8 mouse cellular contexts compared by ENCODE assay signal in genomic region chr11:88137814-88138425, GRCm38 (mm10). TPM values are rescaled to one million over a fixed set of nuclear protein-coding genes. Genes with fewer than 3 reads are reported as not detected.
DNase-seq lines count a peak whose midpoint lies in the region; ATAC-seq lines count a peak whose summit lies in the region.
"Had no signal": no experiment of that assay in that cellular context is flagged by ENCODE, and none has a peak within 500 bp of the region (broad histone marks: within the 10 kb centered on the region; RNA-seq: fewer than 3 reads in every experiment).

No protein-coding gene starts in this region.

- H3K9me3 ChIP-seq in neural tube, embryonic 11.5 days (ENCODE audit: control insufficient read depth, low read length) = no peaks in the 10 kb centered on the region
- no peaks in the 10 kb centered on the region for H3K9me3 ChIP-seq in hindbrain, embryonic 15.5 days
- H3K9me3 ChIP-seq in midbrain, embryonic 11.5 days (ENCODE audit: control insufficient read depth, low read length) = no peaks in the 10 kb centered on the region
- H3K9me3 ChIP-seq: stomach, embryonic 15.5 days had no signal

- no peak for ATAC-seq in neural tube, embryonic 11.5 days (ENCODE audit: insufficient read depth, low FRiP score, low TSS enrichment)
- no peak for ATAC-seq in hindbrain, embryonic 15.5 days (ENCODE audit: low FRiP score, low read depth)
- no peak for ATAC-seq in midbrain, embryonic 11.5 days (ENCODE audit: low FRiP score)

- no peaks in the 10 kb centered on the region for H3K36me3 ChIP-seq in neural tube, embryonic 11.5 days (ENCODE audit: control insufficient read depth, insufficient read depth, low read length)
- H3K36me3 ChIP-seq in hindbrain, embryonic 15.5 days = no peaks in the 10 kb centered on the region
- no peaks in the 10 kb centered on the region; the same call in 1 of the 2 replicates for H3K36me3 ChIP-seq in midbrain, embryonic 11.5 days (ENCODE audit: control insufficient read depth, insufficient read depth, low read length)
- H3K36me3 ChIP-seq: stomach, embryonic 15.5 days had no signal

- 67% methylated on average over 12 of the region's 12 CpGs for WGBS in neural tube, embryonic 11.5 days
- 55% methylated on average over 12 of the region's 12 CpGs for WGBS in hindbrain, embryonic 15.5 days
- 53% methylated on average over 12 of the region's 12 CpGs for WGBS in midbrain, embryonic 11.5 days

- H3K9ac ChIP-seq in neural tube, embryonic 11.5 days (ENCODE audit: low read length) = no peak overlapping the region; the same call in 1 of the 2 replicates
- no peak overlapping the region for H3K9ac ChIP-seq in hindbrain, embryonic 15.5 days
- H3K9ac ChIP-seq in midbrain, embryonic 11.5 days (ENCODE audit: low read length) = peak overlapping the region; percentile 47
- H3K9ac ChIP-seq: stomach, embryonic 15.5 days had no signal

- no peak overlapping the region for H3K4me2 ChIP-seq in neural tube, embryonic 11.5 days (ENCODE audit: low read depth)
- H3K4me2 ChIP-seq in hindbrain, embryonic 15.5 days = no peak overlapping the region
- peak overlapping the region; percentile 41 for H3K4me2 ChIP-seq in midbrain, embryonic 11.5 days
- H3K4me2 ChIP-seq: stomach, embryonic 15.5 days had no signal

- H3K27ac ChIP-seq in neural tube, embryonic 11.5 days (ENCODE audit: low read depth, low read length) = peak overlapping the region; percentile 89; the same call in 1 of the 2 replicates
- peak overlapping the region; percentile 84 for H3K27ac ChIP-seq in hindbrain, embryonic 15.5 days (replicated peaks)
- H3K27ac ChIP-seq in midbrain, embryonic 11.5 days (ENCODE audit: low read depth, low read length) = peak overlapping the region; percentile 95

- H3K4me3 ChIP-seq in neural tube, embryonic 11.5 days (ENCODE audit: low read depth, low read length) = no peak overlapping the region
- no peak overlapping the region for H3K4me3 ChIP-seq in hindbrain, embryonic 15.5 days
- H3K4me3 ChIP-seq in midbrain, embryonic 11.5 days (ENCODE audit: low read depth, low read length) = no peak overlapping the region
- H3K4me3 ChIP-seq: stomach, embryonic 15.5 days had no signal

- DNase-seq in neural tube, embryonic 11.5 days (ENCODE audit: low spot score) = no peak
- no peak for DNase-seq in neural tube, embryonic 10.5 days (ENCODE audit: extremely low spot score, low spot score)
- DNase-seq in midbrain, embryonic 11.5 days (ENCODE audit: low spot score, missing footprints) = peak; percentile 86
- no peak for DNase-seq in right cerebral cortex, postnatal 36 days (ENCODE audit: low spot score in 2 of 2)
- DNase-seq in left cerebral cortex, adult 9 months (ENCODE audit: low spot score in 2 of 2) = no peak
- no peak for DNase-seq in spleen, postnatal 14 days (ENCODE audit: low spot score in 2 of 2)

- H3K27me3 ChIP-seq in neural tube, embryonic 11.5 days (ENCODE audit: control insufficient read depth, insufficient read depth, low read length) = no peaks in the 10 kb centered on the region
- no peaks in the 10 kb centered on the region for H3K27me3 ChIP-seq in hindbrain, embryonic 15.5 days
- H3K27me3 ChIP-seq in midbrain, embryonic 11.5 days (ENCODE audit: control insufficient read depth, insufficient read depth, low read length) = no peaks in the 10 kb centered on the region
- H3K27me3 ChIP-seq: stomach, embryonic 15.5 days had no signal

- peaks cover 47% of the 10 kb centered on the region for H3K4me1 ChIP-seq in neural tube, embryonic 11.5 days (ENCODE audit: control insufficient read depth, insufficient read depth, low read length)
- H3K4me1 ChIP-seq in hindbrain, embryonic 15.5 days (replicated peaks) = peaks cover 46% of the 10 kb centered on the region
- peaks cover 56% of the 10 kb centered on the region for H3K4me1 ChIP-seq in midbrain, embryonic 11.5 days (ENCODE audit: control insufficient read depth, insufficient read depth, low read length)

RNA-seq across cellular contexts. Expression of gene Cuedc1, which starts 40.1 kb away (rescaled TPM):
- 18.2 and 21.3 TPM in 2 replicates for polyA plus RNA-seq in neural tube, embryonic 11.5 days (2014; fragmentation: Nextera tagmentation; extraction: Ambion mirVana)
- polyA plus RNA-seq in hindbrain, embryonic 15.5 days (2015; fragmentation: Nextera tagmentation; extraction: Ambion mirVana) = 46.3 and 49.7 TPM in 2 replicates
- 16.5 and 17.0 TPM in 2 replicates for polyA plus RNA-seq in midbrain, embryonic 11.5 days (2014; fragmentation: Nextera tagmentation; extraction: Ambion mirVana)
